Comparison of ENCODE assay signal across 7 mouse cellular contexts in genomic region chr10:120366173-120366592, GRCm38 (mm10).
DNase-seq lines count a peak whose midpoint lies in the region; ATAC-seq lines count a peak whose summit lies in the region.
"Not testable (repeated sequence)": the region's sequence is repeated elsewhere in the genome, so short reads cannot be mapped to it uniquely, and the experiment has no call there.

No protein-coding gene starts in this region.

- H3K9me3 ChIP-seq in embryonic facial prominence, embryonic 11.5 days (replicated peaks; ENCODE audit: control insufficient read depth, low read length); forebrain, embryonic 11.5 days (ENCODE audit: control insufficient read depth, low read length); intestine, embryonic 15.5 days; limb, embryonic 12.5 days; liver, embryonic 13.5 days (replicated peaks); midbrain, embryonic 13.5 days; stomach, embryonic 15.5 days: not testable (repeated sequence)

- not testable (repeated sequence) for H3K4me3 ChIP-seq in embryonic facial prominence, embryonic 11.5 days (ENCODE audit: low read depth, low read length); forebrain, embryonic 11.5 days (ENCODE audit: low read depth, low read length); intestine, embryonic 15.5 days (replicated peaks); limb, embryonic 12.5 days (replicated peaks); liver, embryonic 13.5 days (replicated peaks); midbrain, embryonic 13.5 days (replicated peaks); stomach, embryonic 15.5 days (replicated peaks)

- H3K9ac ChIP-seq in embryonic facial prominence, embryonic 11.5 days (replicated peaks; ENCODE audit: low read length); forebrain, embryonic 11.5 days (ENCODE audit: low read length); intestine, embryonic 15.5 days; limb, embryonic 12.5 days (replicated peaks); liver, embryonic 13.5 days; midbrain, embryonic 13.5 days (replicated peaks); stomach, embryonic 15.5 days: not testable (repeated sequence)

- 80% methylated on average over 3 of the region's 3 CpGs for WGBS in embryonic facial prominence, embryonic 11.5 days
- 91% methylated on average over 3 of the region's 3 CpGs for WGBS in forebrain, embryonic 11.5 days
- WGBS in intestine, embryonic 15.5 days: 74% methylated on average over 3 of the region's 3 CpGs
- 80% methylated on average over 3 of the region's 3 CpGs for WGBS in limb, embryonic 12.5 days
- WGBS in liver, embryonic 13.5 days (ENCODE audit: insufficient replicate concordance): 77% methylated on average over 3 of the region's 3 CpGs
- 81% methylated on average over 3 of the region's 3 CpGs for WGBS in midbrain, embryonic 13.5 days
- WGBS in stomach, embryonic 15.5 days: 79% methylated on average over 3 of the region's 3 CpGs

- ATAC-seq in embryonic facial prominence, embryonic 11.5 days (replicated peaks; ENCODE audit: insufficient number of reproducible peaks, low FRiP score, low TSS enrichment, low read depth); forebrain, embryonic 11.5 days (replicated peaks; ENCODE audit: low FRiP score); intestine, embryonic 15.5 days; limb, embryonic 12.5 days (ENCODE audit: insufficient number of reproducible peaks, insufficient read depth, low FRiP score, low TSS enrichment, low read depth); liver, embryonic 13.5 days (ENCODE audit: low read depth); midbrain, embryonic 13.5 days; stomach, embryonic 15.5 days (ENCODE audit: insufficient read depth, low FRiP score, low read depth): not testable (repeated sequence)

- not testable (repeated sequence) for H3K4me2 ChIP-seq in embryonic facial prominence, embryonic 11.5 days (ENCODE audit: low read depth, low read length); forebrain, embryonic 11.5 days (ENCODE audit: low read depth, low read length, severe bottlenecking)
- H3K4me2 ChIP-seq in intestine, embryonic 15.5 days (replicated peaks): peak overlapping the region; percentile 36
- H3K4me2 ChIP-seq in limb, embryonic 12.5 days: peak overlapping the region; percentile 32
- H3K4me2 ChIP-seq in liver, embryonic 13.5 days: peak overlapping the region; percentile 66; the same call in 1 of the 2 replicates
- H3K4me2 ChIP-seq in midbrain, embryonic 13.5 days (replicated peaks): peak overlapping the region; percentile 11; the same call in 1 of the 2 replicates
- H3K4me2 ChIP-seq in stomach, embryonic 15.5 days: peak overlapping the region; percentile 35

- not testable (repeated sequence) for H3K4me1 ChIP-seq in embryonic facial prominence, embryonic 11.5 days (ENCODE audit: control insufficient read depth, insufficient read depth, low read length); forebrain, embryonic 11.5 days (replicated peaks; ENCODE audit: control insufficient read depth, insufficient read depth, low read length); midbrain, embryonic 13.5 days (replicated peaks)
- peaks cover 43% of the 10 kb centered on the region for H3K4me1 ChIP-seq in intestine, embryonic 15.5 days (replicated peaks)
- peaks cover 71% of the 10 kb centered on the region for H3K4me1 ChIP-seq in limb, embryonic 12.5 days (replicated peaks)
- peaks cover 36% of the 10 kb centered on the region for H3K4me1 ChIP-seq in liver, embryonic 13.5 days (replicated peaks)
- H3K4me1 ChIP-seq in stomach, embryonic 15.5 days: peaks cover 23% of the 10 kb centered on the region

- not testable (repeated sequence) for DNase-seq in embryonic facial prominence, embryonic 11.5 days (ENCODE audit: low spot score); forebrain, embryonic 11.5 days (ENCODE audit: low spot score); liver, embryonic 13.5 days

- H3K27ac ChIP-seq in embryonic facial prominence, embryonic 11.5 days (replicated peaks; ENCODE audit: low read depth, low read length): peak overlapping the region; percentile 63; the same call in 1 of the 2 replicates
- peak overlapping the region; percentile 1; the same call in 1 of the 2 replicates for H3K27ac ChIP-seq in forebrain, embryonic 11.5 days (ENCODE audit: low read depth, low read length)
- peak overlapping the region; percentile 79 for H3K27ac ChIP-seq in intestine, embryonic 15.5 days
- peak overlapping the region; percentile 81; the same call in 1 of the 2 replicates for H3K27ac ChIP-seq in limb, embryonic 12.5 days
- H3K27ac ChIP-seq in liver, embryonic 13.5 days: peak overlapping the region; percentile 9; the same call in 1 of the 2 replicates
- H3K27ac ChIP-seq in midbrain, embryonic 13.5 days: not testable (repeated sequence)
- peak overlapping the region; percentile 73 for H3K27ac ChIP-seq in stomach, embryonic 15.5 days

- H3K36me3 ChIP-seq in embryonic facial prominence, embryonic 11.5 days (replicated peaks; ENCODE audit: control insufficient read depth, insufficient read depth, low read depth, low read length); forebrain, embryonic 11.5 days (ENCODE audit: control insufficient read depth, insufficient read depth, low read length); intestine, embryonic 15.5 days; liver, embryonic 13.5 days; midbrain, embryonic 13.5 days; stomach, embryonic 15.5 days: not testable (repeated sequence)
- peaks cover 24% of the 10 kb centered on the region for H3K36me3 ChIP-seq in limb, embryonic 12.5 days

- H3K27me3 ChIP-seq in embryonic facial prominence, embryonic 11.5 days (ENCODE audit: control insufficient read depth, insufficient read depth, low read length); forebrain, embryonic 11.5 days (ENCODE audit: control insufficient read depth, insufficient read depth, low read length); intestine, embryonic 15.5 days (replicated peaks); limb, embryonic 12.5 days; liver, embryonic 13.5 days; midbrain, embryonic 13.5 days; stomach, embryonic 15.5 days (replicated peaks): not testable (repeated sequence)
